Mouse (Mus musculus) left cerebral cortex, adult 11 months (tissue): ENCODE data around the gene 4933434E20Rik.

ENCODE experiments used
- DNase-seq: peaks from one replicate; pipeline ENCODE4 v3.0.0; 2022; ENCODE audit warnings: low spot score

The 4933434E20Rik gene

GRCm38 (mm10) chr3:90081365-90082240 lies 30.2 kb downstream of the 4933434E20Rik start:
- no peak for DNase-seq

GRCm38 (mm10) chr3:90083034-90083433 lies 31.6 kb downstream of the 4933434E20Rik start:
- DNase-seq, result no peak

GRCm38 (mm10) chr3:90083698-90084324 lies 32.4 kb downstream of the 4933434E20Rik start:
- DNase-seq, result peak; percentile 59

- no peak for DNase-seq
Measured at GRCm38 (mm10) chr3:90084790-90085189, 33.4 kb downstream of the 4933434E20Rik start.

- DNase-seq, result no peak
Measured at GRCm38 (mm10) chr3:90085281-90085680, 33.8 kb downstream of the 4933434E20Rik start.

GRCm38 (mm10) chr3:90086068-90086467 lies 34.6 kb downstream of the 4933434E20Rik start:
- DNase-seq, result no peak

GRCm38 (mm10) chr3:90088617-90089016 lies 37.2 kb downstream of the 4933434E20Rik start:
- no peak for DNase-seq

GRCm38 (mm10) chr3:90090892-90091291 lies 39.5 kb downstream of the 4933434E20Rik start:
- no peak for DNase-seq

- no peak for DNase-seq
Measured at GRCm38 (mm10) chr3:90094453-90094852, 43.0 kb downstream of the 4933434E20Rik start.

- DNase-seq, result no peak
Measured at GRCm38 (mm10) chr3:90097928-90098327, 46.5 kb downstream of the 4933434E20Rik start.

GRCm38 (mm10) chr3:90101010-90101409 lies 49.6 kb downstream of the 4933434E20Rik start:
- no peak for DNase-seq

- no peak for DNase-seq
Measured at GRCm38 (mm10) chr3:90101673-90102072, 50.2 kb downstream of the 4933434E20Rik start.

GRCm38 (mm10) chr3:90102239-90102638 lies 50.8 kb downstream of the 4933434E20Rik start:
- DNase-seq, result no peak

GRCm38 (mm10) chr3:90103176-90103575 lies 51.7 kb downstream of the 4933434E20Rik start:
- DNase-seq, result no peak

- DNase-seq, result no peak
Measured at GRCm38 (mm10) chr3:90103938-90104337, 52.5 kb downstream of the 4933434E20Rik start, which contains the start of gene Nup210l. Gene Nup210l, plus strand, starts transcription at chr3:90104132.

GRCm38 (mm10) chr3:90111706-90112105 lies 60.3 kb downstream of the 4933434E20Rik start:
- peak; percentile 18 for DNase-seq

- DNase-seq, result no peak
Measured at GRCm38 (mm10) chr3:90114342-90114741, 62.9 kb downstream of the 4933434E20Rik start.

- DNase-seq, result no peak
Measured at GRCm38 (mm10) chr3:90115526-90115925, 64.1 kb downstream of the 4933434E20Rik start.
